Mouse (Mus musculus) erythroid progenitor cell, adult 5-6 weeks (primary cell): ENCODE data around the gene Tmem88b. TPM values are rescaled to one million over a fixed set of nuclear protein-coding genes. Genes with fewer than 3 reads are reported as not detected.

Experiments
- ATAC-seq: replicated peaks from 2 replicates; pipeline ENCODE4 v1.8.0; 2016; ENCODE audit warnings: moderate number of reproducible peaks, mild to moderate bottlenecking, moderate TSS enrichment, inconsistent platforms; ENCODE audit not compliant: poor library complexity, low FRiP score, severe bottlenecking
- total RNA-seq, 2 experiments: library from RNA; stranded (forward) in 1 of 2; stranded (reverse) in 1 of 2; fragments of 150-400 nt in 1 of 2; fragments of 186-747, 209-891 nt in 1 of 2; gene quantifications; 2 replicates each; pipeline versions ENCODE4 v1.2.3 to v1.2.4; 2015 to 2017; ENCODE audit warnings: low replicate concordance in 2 of 2

The Tmem88b gene
- total RNA-seq, 2 experiments from 2014 or later: 0.42 to 0.83 TPM

GRCm38 (mm10) chr4:155734350-155734941 is 51.2 kb downstream of the Tmem88b start, which contains the start of gene Tmem240:
Tmem240 (plus strand) TSS chr4:155734800.
- ATAC-seq: peak; percentile 89

DNA sequence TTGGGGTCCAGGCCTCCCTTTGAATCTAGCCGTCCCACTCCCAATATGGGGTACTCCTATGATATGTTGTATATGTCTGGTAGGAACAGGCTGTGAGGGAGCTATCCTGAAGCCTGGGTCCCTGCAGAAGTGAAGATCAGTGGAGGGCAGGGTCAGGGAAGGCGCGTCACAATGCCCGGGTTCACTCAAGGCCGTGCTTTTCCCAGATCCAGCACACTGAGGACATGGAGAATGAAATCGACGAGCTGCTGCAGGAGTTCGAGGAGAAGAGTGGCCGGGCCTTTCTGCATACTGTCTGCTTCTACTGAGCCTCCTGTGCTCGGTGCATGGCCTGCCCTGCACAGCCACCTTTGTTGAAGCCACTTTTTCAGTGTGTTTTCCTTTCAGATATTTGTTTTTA is 52.4 kb downstream of the Tmem88b start:
- ATAC-seq: no peak

Other genes with a start within 250 kb of the Tmem88b start
- 25.9 and 26.0 TPM in 2 replicates for gene Nadk, start 223.5 kb downstream of the Tmem88b start, total RNA-seq (2015; ENCODE audit: low replicate concordance)
- 9.9 and 12.9 TPM in 2 replicates for gene Nadk, start 223.5 kb downstream of the Tmem88b start, total RNA-seq (2017; ENCODE audit: low replicate concordance)
- 10.9 and 31.4 TPM in 2 replicates for gene Slc35e2, start 184.5 kb downstream of the Tmem88b start, total RNA-seq (2015; ENCODE audit: low replicate concordance)
- gene Slc35e2, start 184.5 kb downstream of the Tmem88b start, total RNA-seq (2017; ENCODE audit: low replicate concordance): 12.2 and 14.1 TPM in 2 replicates
- gene Cdk11b, start 161.0 kb downstream of the Tmem88b start, total RNA-seq (2015; ENCODE audit: low replicate concordance): 28.5 and 59.5 TPM in 2 replicates
- 53.6 and 56.3 TPM in 2 replicates for gene Cdk11b, start 161.0 kb downstream of the Tmem88b start, total RNA-seq (2017; ENCODE audit: low replicate concordance)
- gene Gm10563, start 140.5 kb downstream of the Tmem88b start, total RNA-seq (2015; ENCODE audit: low replicate concordance): not detected in 2 replicates
- not detected in 2 replicates for gene Gm10563, start 140.5 kb downstream of the Tmem88b start, total RNA-seq (2017; ENCODE audit: low replicate concordance)
- gene Mmp23, start 132.5 kb downstream of the Tmem88b start, total RNA-seq (2015; ENCODE audit: low replicate concordance): not detected in 2 replicates
- gene Mmp23, start 132.5 kb downstream of the Tmem88b start, total RNA-seq (2017; ENCODE audit: low replicate concordance): not detected in 2 replicates
- gene Mib2, start 116.7 kb downstream of the Tmem88b start, total RNA-seq (2015; ENCODE audit: low replicate concordance): 0.84 and 2.9 TPM in 2 replicates
- 3.2 and 6.6 TPM in 2 replicates for gene Mib2, start 116.7 kb downstream of the Tmem88b start, total RNA-seq (2017; ENCODE audit: low replicate concordance)
- gene Fndc10, start 91.5 kb downstream of the Tmem88b start, total RNA-seq (2015; ENCODE audit: low replicate concordance): not detected in 2 replicates
- gene Fndc10, start 91.5 kb downstream of the Tmem88b start, total RNA-seq (2017; ENCODE audit: low replicate concordance): not detected in 2 replicates
- gene Ssu72, start 81.1 kb downstream of the Tmem88b start, total RNA-seq (2015; ENCODE audit: low replicate concordance): 44.9 and 65.6 TPM in 2 replicates
- 37.0 and 57.2 TPM in 2 replicates for gene Ssu72, start 81.1 kb downstream of the Tmem88b start, total RNA-seq (2017; ENCODE audit: low replicate concordance)
- not detected in 2 replicates for gene Tmem240, start 51.1 kb downstream of the Tmem88b start, total RNA-seq (2015; ENCODE audit: low replicate concordance)
- not detected in 2 replicates for gene Tmem240, start 51.1 kb downstream of the Tmem88b start, total RNA-seq (2017; ENCODE audit: low replicate concordance)
- gene Atad3a, start 24.8 kb downstream of the Tmem88b start, total RNA-seq (2015; ENCODE audit: low replicate concordance): 0.84 and 35.3 TPM in 2 replicates
- gene Atad3a, start 24.8 kb downstream of the Tmem88b start, total RNA-seq (2017; ENCODE audit: low replicate concordance): 3.3 and 5.1 TPM in 2 replicates
- gene Vwa1, start 11.2 kb downstream of the Tmem88b start, total RNA-seq (2015; ENCODE audit: low replicate concordance): not detected in 2 replicates
- gene Vwa1, start 11.2 kb downstream of the Tmem88b start, total RNA-seq (2017; ENCODE audit: low replicate concordance): 0.68 TPM in 1 of 2 replicates, not detected in the other
- gene Ankrd65, start 4.6 kb upstream of the Tmem88b start, total RNA-seq (2015; ENCODE audit: low replicate concordance): not detected in 2 replicates
- gene Ankrd65, start 4.6 kb upstream of the Tmem88b start, total RNA-seq (2017; ENCODE audit: low replicate concordance): 1.0 and 9.8 TPM in 2 replicates
- gene Mrpl20, start 17.0 kb upstream of the Tmem88b start, total RNA-seq (2015; ENCODE audit: low replicate concordance): 127 and 129 TPM in 2 replicates
- gene Mrpl20, start 17.0 kb upstream of the Tmem88b start, total RNA-seq (2017; ENCODE audit: low replicate concordance): 30.7 and 31.2 TPM in 2 replicates
- 258 and 265 TPM in 2 replicates for gene Ccnl2, start 26.6 kb upstream of the Tmem88b start, total RNA-seq (2015; ENCODE audit: low replicate concordance)
- gene Ccnl2, start 26.6 kb upstream of the Tmem88b start, total RNA-seq (2017; ENCODE audit: low replicate concordance): 262 and 283 TPM in 2 replicates
- gene Aurkaip1, start 45.4 kb upstream of the Tmem88b start, total RNA-seq (2015; ENCODE audit: low replicate concordance): 47.2 and 63.7 TPM in 2 replicates
- 69.4 and 71.4 TPM in 2 replicates for gene Aurkaip1, start 45.4 kb upstream of the Tmem88b start, total RNA-seq (2017; ENCODE audit: low replicate concordance)
- not detected in 2 replicates for gene Mxra8, start 53.8 kb upstream of the Tmem88b start, total RNA-seq (2015; ENCODE audit: low replicate concordance)
- not detected in 2 replicates for gene Mxra8, start 53.8 kb upstream of the Tmem88b start, total RNA-seq (2017; ENCODE audit: low replicate concordance)
- 20.9 and 26.0 TPM in 2 replicates for gene Dvl1, start 61.5 kb upstream of the Tmem88b start, total RNA-seq (2015; ENCODE audit: low replicate concordance)
- gene Dvl1, start 61.5 kb upstream of the Tmem88b start, total RNA-seq (2017; ENCODE audit: low replicate concordance): 19.5 and 22.4 TPM in 2 replicates
- gene Tas1r3, start 77.5 kb upstream of the Tmem88b start, total RNA-seq (2015; ENCODE audit: low replicate concordance): 0.84 and 1.1 TPM in 2 replicates
- gene Tas1r3, start 77.5 kb upstream of the Tmem88b start, total RNA-seq (2017; ENCODE audit: low replicate concordance): 0.26 and 2.3 TPM in 2 replicates
- gene Cptp, start 83.6 kb upstream of the Tmem88b start, total RNA-seq (2015; ENCODE audit: low replicate concordance): 3.4 and 9.4 TPM in 2 replicates
- gene Cptp, start 83.6 kb upstream of the Tmem88b start, total RNA-seq (2017; ENCODE audit: low replicate concordance): 5.6 and 12.6 TPM in 2 replicates
- gene Ints11, start 83.7 kb upstream of the Tmem88b start, total RNA-seq (2015; ENCODE audit: low replicate concordance): 14.7 and 28.8 TPM in 2 replicates
- 7.9 and 33.2 TPM in 2 replicates for gene Ints11, start 83.7 kb upstream of the Tmem88b start, total RNA-seq (2017; ENCODE audit: low replicate concordance)
- 2.2 and 5.4 TPM in 2 replicates for gene Pusl1, start 105.9 kb upstream of the Tmem88b start, total RNA-seq (2015; ENCODE audit: low replicate concordance)
- gene Pusl1, start 105.9 kb upstream of the Tmem88b start, total RNA-seq (2017; ENCODE audit: low replicate concordance): 4.6 and 9.8 TPM in 2 replicates
- gene Acap3, start 105.9 kb upstream of the Tmem88b start, total RNA-seq (2015; ENCODE audit: low replicate concordance): 30.2 and 49.0 TPM in 2 replicates
- 31.5 and 42.0 TPM in 2 replicates for gene Acap3, start 105.9 kb upstream of the Tmem88b start, total RNA-seq (2017; ENCODE audit: low replicate concordance)
- 19.1 and 47.8 TPM in 2 replicates for gene Ube2j2, start 158.0 kb upstream of the Tmem88b start, total RNA-seq (2015; ENCODE audit: low replicate concordance)
- 53.7 and 91.5 TPM in 2 replicates for gene Ube2j2, start 158.0 kb upstream of the Tmem88b start, total RNA-seq (2017; ENCODE audit: low replicate concordance)
- gene C1qtnf12, start 176.4 kb upstream of the Tmem88b start, total RNA-seq (2015; ENCODE audit: low replicate concordance): 132 and 160 TPM in 2 replicates
- 31.2 and 41.1 TPM in 2 replicates for gene C1qtnf12, start 176.4 kb upstream of the Tmem88b start, total RNA-seq (2017; ENCODE audit: low replicate concordance)
- gene B3galt6, start 206.8 kb upstream of the Tmem88b start, total RNA-seq (2015; ENCODE audit: low replicate concordance): 1.3 and 5.8 TPM in 2 replicates
- 2.3 TPM in 2 replicates for gene B3galt6, start 206.8 kb upstream of the Tmem88b start, total RNA-seq (2017; ENCODE audit: low replicate concordance)
- 31.4 and 59.1 TPM in 2 replicates for gene Sdf4, start 207.0 kb upstream of the Tmem88b start, total RNA-seq (2015; ENCODE audit: low replicate concordance)
- 92.1 and 127 TPM in 2 replicates for gene Sdf4, start 207.0 kb upstream of the Tmem88b start, total RNA-seq (2017; ENCODE audit: low replicate concordance)
- 3.4 TPM in 1 of 2 replicates, not detected in the other for gene Tnfrsf4, start 228.0 kb upstream of the Tmem88b start, total RNA-seq (2015; ENCODE audit: low replicate concordance)
- gene Tnfrsf4, start 228.0 kb upstream of the Tmem88b start, total RNA-seq (2017; ENCODE audit: low replicate concordance): 0.61 and 8.2 TPM in 2 replicates
- 2.9 and 26.7 TPM in 2 replicates for gene Tnfrsf18, start 240.3 kb upstream of the Tmem88b start, total RNA-seq (2015; ENCODE audit: low replicate concordance)
- gene Tnfrsf18, start 240.3 kb upstream of the Tmem88b start, total RNA-seq (2017; ENCODE audit: low replicate concordance): 1.5 and 3.5 TPM in 2 replicates